Mouse (Mus musculus): ENCODE measurements around the gene Hist1h2be. TPM values are rescaled to one million over a fixed set of nuclear protein-coding genes. Genes with fewer than 3 reads are reported as not detected.
"Not testable (repeated sequence)": the region's sequence is repeated elsewhere in the genome, so short reads cannot be mapped to it uniquely, and the experiment has no call there.

Gene Hist1h2be
- polyA plus RNA-seq, 1 experiment from 2014 or later: 1.1 TPM

DNA sequence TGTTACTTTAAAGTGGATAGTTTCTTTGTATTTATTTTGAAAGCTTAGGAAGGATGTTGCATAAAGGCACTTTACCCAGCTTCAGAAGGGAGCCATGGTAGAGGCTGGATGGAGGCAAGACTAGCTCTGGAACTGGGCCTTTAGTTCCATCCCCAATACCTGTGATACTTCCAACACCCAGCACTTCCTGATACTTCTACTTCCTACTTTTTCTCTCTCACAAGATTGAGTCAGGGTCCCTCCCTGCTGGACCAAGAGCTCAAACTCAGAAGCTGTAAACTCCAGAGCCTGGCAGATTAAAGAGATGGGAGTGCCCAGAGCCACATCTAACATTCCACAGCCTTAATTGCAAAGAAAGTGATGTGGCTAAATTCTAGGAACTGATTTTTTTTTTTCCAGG, 36.6 kb downstream of the Hist1h2be start:
- Histone ChIP-seq H3K9ac (ENCODE audit: low read depth, low read length) (peak overlapping the region; percentile 14; the same call in 1 of the 2 replicates), H3K27me3 (replicated peaks; ENCODE audit: control insufficient read depth, insufficient read depth, low read length) (no peaks in the 10 kb centered on the region)
- ATAC-seq: no peak

DNA sequence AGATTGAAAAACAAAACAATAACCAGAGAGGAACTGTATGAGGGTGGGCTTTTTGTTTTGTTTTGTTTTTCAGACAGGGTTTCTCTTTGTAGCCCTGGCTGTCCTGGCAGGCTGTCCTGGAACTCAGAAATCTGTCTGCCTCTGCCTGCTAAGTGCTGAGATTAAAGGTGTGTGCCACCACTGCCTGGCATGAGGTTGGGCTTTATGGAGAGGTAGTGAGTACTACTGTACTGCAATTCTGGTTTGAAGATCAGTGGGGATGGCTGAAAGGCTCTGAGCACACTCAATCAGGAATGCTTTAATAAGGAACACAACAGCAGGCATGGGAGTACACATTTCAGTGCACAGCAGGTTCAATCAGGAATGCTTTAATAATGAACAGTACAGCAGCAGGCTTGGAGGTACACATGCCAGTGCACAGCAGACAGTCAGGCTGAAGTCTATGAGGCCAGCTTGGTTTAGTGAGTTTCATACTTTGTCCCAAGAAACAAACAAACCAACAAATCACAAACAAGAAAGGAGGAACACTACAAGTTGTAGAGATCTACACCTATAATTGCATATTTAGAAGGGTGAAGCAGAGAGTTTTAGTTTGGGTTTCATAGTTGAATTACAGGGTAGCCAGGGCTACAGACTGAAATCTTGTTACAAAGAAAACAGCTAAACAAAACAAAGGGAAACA, 37.4 kb downstream of the Hist1h2be start:
- ATAC-seq: no peak
- Histone ChIP-seq H3K9me3 (ENCODE audit: control insufficient read depth, low read length) (no peaks in the 10 kb centered on the region), H3K27ac (ENCODE audit: low read depth, low read length) (no peak overlapping the region)

More for the DNA sequence above, 36.6 kb downstream of the Hist1h2be start:
- H3K4me1 ChIP-seq (ENCODE audit: control insufficient read depth, insufficient read depth, low read depth, low read length): peaks cover 18% of the 10 kb centered on the region
- no peaks in the 10 kb centered on the region for H3K9me3 ChIP-seq (ENCODE audit: control insufficient read depth, low read length)
- H3K4me2 ChIP-seq (ENCODE audit: low read length): peak overlapping the region; percentile 66
- no peaks in the 10 kb centered on the region for H3K36me3 ChIP-seq (ENCODE audit: control insufficient read depth, insufficient read depth, low read length)
- peak overlapping the region; percentile 55 for H3K27ac ChIP-seq (ENCODE audit: low read depth, low read length)
- H3K4me3 ChIP-seq (ENCODE audit: low read length): peak overlapping the region; percentile 50

DNA sequence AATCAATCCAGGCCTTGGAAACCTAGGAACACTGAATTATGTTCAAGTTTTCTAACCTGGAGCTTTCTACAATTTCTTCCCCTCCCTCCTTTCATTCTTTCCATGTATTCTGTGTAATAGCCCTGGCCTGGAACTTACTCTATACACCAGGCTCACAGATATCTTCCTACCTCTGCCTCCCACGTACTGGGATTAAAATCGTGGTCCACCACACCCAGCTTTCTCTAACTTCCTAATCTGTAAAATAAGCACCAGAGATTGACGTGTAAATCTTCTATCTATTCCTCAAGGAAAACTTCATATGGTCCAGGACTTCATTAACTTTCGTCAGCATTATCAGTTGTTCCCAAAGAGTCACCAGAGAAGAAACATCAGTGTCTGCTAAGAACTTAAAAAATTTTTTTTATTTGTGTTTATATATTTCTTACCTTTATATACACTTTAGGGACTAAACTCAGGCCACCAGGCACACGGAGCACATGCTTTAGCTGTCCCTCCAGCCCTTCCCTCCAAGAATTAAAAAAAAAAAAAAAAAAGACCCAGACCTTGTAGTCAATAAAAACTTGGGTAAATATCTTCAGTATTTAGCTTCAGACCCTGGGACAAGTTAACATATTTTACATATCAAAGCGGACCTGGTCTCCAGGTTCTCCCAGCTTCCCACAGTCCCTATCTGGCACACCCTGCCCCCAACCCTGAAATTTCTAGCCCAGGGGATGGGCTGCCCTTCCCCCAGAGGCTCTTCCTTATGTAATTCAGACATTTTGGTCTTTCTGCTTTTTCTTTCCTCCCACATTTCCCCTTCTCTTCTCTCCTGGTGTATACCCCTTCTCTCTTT, 38.5 kb downstream of the Hist1h2be start:
- Histone ChIP-seq H3K27me3 (replicated peaks; ENCODE audit: control insufficient read depth, insufficient read depth, low read length) (no peaks in the 10 kb centered on the region), H3K4me3 (ENCODE audit: low read length) (peak overlapping the region; percentile 52), H3K4me1 (ENCODE audit: control insufficient read depth, insufficient read depth, low read depth, low read length) (peaks cover 18% of the 10 kb centered on the region), H3K27ac (ENCODE audit: low read depth, low read length) (peak overlapping the region; percentile 75; the same call in 1 of the 2 replicates), H3K36me3 (ENCODE audit: control insufficient read depth, insufficient read depth, low read length) (no peaks in the 10 kb centered on the region), H3K9ac (ENCODE audit: low read depth, low read length) (peak overlapping the region; percentile 62; the same call in 1 of the 2 replicates), H3K9me3 (ENCODE audit: control insufficient read depth, low read length) (no peaks in the 10 kb centered on the region), H3K4me2 (ENCODE audit: low read length) (peak overlapping the region; percentile 95)
- 11% methylated on average over 6 of the region's 6 CpGs for WGBS
- no peak for ATAC-seq

More for the DNA sequence above, 37.4 kb downstream of the Hist1h2be start:
- Histone ChIP-seq H3K4me3 (ENCODE audit: low read length) (no peak overlapping the region), H3K4me2 (ENCODE audit: low read length) (no peak overlapping the region), H3K27me3 (replicated peaks; ENCODE audit: control insufficient read depth, insufficient read depth, low read length) (no peaks in the 10 kb centered on the region), H3K36me3 (ENCODE audit: control insufficient read depth, insufficient read depth, low read length) (no peaks in the 10 kb centered on the region), H3K9ac (ENCODE audit: low read depth, low read length) (no peak overlapping the region), H3K4me1 (ENCODE audit: control insufficient read depth, insufficient read depth, low read depth, low read length) (peaks cover 18% of the 10 kb centered on the region)

DNA sequence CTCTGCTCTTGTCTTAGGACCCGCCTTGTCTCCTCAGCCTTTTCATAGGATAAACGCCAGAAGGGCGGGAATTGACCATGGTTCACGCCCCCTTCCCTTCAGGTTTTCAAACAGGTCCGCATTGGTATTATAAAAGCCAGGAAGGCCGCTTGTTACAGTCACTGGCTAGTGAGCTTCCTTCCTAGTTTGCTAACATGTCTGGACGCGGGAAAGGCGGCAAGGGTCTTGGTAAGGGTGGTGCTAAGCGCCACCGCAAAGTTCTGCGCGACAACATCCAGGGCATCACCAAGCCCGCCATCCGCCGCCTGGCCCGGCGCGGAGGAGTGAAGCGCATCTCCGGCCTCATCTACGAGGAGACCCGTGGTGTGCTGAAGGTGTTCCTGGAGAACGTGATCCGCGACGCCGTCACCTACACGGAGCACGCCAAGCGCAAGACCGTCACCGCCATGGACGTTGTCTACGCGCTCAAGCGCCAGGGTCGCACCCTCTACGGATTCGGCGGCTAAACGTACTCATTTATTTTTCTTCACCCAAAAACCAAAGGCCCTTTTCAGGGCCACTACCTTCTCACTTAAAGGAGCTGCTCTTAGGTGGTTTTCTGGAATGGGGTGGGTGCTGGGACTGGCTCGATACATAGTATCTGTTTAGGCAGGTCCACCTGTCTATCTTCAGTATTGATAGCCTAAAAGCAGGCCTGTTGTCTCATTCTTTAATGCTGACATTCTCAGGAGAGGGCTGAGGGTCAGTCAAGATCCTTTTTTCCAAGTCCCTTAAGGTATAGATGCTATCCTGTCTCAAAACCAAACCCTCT, 39.3 kb downstream of the Hist1h2be start, which contains the start of gene Hist1h4d:
Gene Hist1h4d (plus strand): TSS at position 191 of the 811 bp plus-strand sequence.
- H3K27me3 ChIP-seq (replicated peaks; ENCODE audit: control insufficient read depth, insufficient read depth, low read length): no peaks in the 10 kb centered on the region
- no peaks in the 10 kb centered on the region for H3K36me3 ChIP-seq (ENCODE audit: control insufficient read depth, insufficient read depth, low read length)
- no peaks in the 10 kb centered on the region for H3K9me3 ChIP-seq (ENCODE audit: control insufficient read depth, low read length)
- peak within 1 kb of the TSS; percentile 62 for H3K9ac ChIP-seq (ENCODE audit: low read depth, low read length)
- WGBS: under 1% methylated on average over 43 of the region's 43 CpGs
- peak within 1 kb of the TSS; percentile 52 for H3K4me3 ChIP-seq (ENCODE audit: low read length)
- H3K27ac ChIP-seq (ENCODE audit: low read depth, low read length): peak within 1 kb of the TSS; percentile 75
- H3K4me2 ChIP-seq (ENCODE audit: low read length): peak within 1 kb of the TSS; percentile 95
- H3K4me1 ChIP-seq (ENCODE audit: control insufficient read depth, insufficient read depth, low read depth, low read length): peaks cover 17% of the 10 kb centered on the region
- ATAC-seq: peak; percentile 94

DNA sequence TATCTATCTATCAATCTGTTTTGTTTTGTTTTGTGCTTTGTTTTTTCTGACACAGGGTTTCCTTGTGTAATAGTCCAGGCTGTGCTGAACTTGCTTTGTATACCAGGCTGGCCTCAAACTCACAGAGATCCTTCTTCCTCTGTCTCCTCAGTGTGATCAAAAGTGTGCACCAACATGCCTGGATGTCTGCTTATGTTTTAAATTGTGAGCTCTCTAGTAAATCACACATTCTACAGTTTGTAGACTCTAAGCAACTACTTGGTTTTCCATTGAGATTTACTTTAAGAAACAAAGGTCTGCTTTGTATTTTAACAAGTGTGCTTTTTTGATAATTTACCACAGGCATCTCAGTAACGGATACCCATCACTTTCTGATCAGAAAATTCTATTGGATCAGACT, 43.1 kb downstream of the Hist1h2be start:
- Histone ChIP-seq H3K4me3 (ENCODE audit: low read length) (no peak overlapping the region), H3K9ac (ENCODE audit: low read depth, low read length) (no peak overlapping the region), H3K27me3 (replicated peaks; ENCODE audit: control insufficient read depth, insufficient read depth, low read length) (no peaks in the 10 kb centered on the region), H3K4me2 (ENCODE audit: low read length) (no peak overlapping the region), H3K27ac (ENCODE audit: low read depth, low read length) (no peak overlapping the region), H3K9me3 (ENCODE audit: control insufficient read depth, low read length) (no peaks in the 10 kb centered on the region), H3K4me1 (ENCODE audit: control insufficient read depth, insufficient read depth, low read depth, low read length) (peaks cover 19% of the 10 kb centered on the region), H3K36me3 (ENCODE audit: control insufficient read depth, insufficient read depth, low read length) (no peaks in the 10 kb centered on the region)
- 100% methylated on average over 1 of the region's 1 CpGs for WGBS
- no peak for ATAC-seq

DNA sequence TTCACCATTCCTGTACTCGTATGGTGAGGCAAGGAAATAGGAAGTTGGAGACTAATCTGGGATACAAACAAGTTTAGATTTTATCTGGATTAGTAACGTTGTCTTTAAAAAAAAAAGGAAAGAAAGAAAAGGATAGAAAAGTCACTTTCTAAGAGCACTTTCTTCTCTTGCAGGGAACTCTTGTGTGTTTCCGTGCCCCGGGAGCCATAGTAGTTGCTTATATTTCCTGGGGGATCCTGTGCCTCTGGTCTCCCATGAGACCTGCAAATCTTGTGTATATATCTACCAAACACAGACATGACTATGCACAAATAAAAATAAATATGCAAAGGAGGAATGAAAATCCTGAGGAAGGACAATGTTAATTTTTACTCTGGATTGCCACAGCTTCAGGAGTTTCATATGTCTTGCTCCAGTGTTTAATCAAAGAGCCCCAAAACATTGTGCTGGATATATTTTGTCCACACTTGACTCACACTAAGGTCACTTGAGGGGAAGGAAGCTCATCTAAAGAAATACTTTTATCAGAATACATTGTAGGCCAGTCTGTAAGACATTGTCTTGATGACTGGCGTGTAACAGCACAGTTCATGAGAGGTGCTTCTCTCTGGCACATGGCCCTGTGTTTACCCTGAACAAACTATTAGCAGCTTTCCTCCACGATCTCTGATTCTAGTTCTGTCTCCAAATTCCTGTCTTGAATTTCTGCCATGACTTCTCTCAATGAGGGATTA, 43.9 kb downstream of the Hist1h2be start:
- Histone ChIP-seq H3K4me1 (ENCODE audit: control insufficient read depth, insufficient read depth, low read depth, low read length) (peaks cover 21% of the 10 kb centered on the region), H3K4me2 (ENCODE audit: low read length) (peak overlapping the region; percentile 71), H3K9me3 (ENCODE audit: control insufficient read depth, low read length) (no peaks in the 10 kb centered on the region), H3K36me3 (ENCODE audit: control insufficient read depth, insufficient read depth, low read length) (no peaks in the 10 kb centered on the region), H3K4me3 (ENCODE audit: low read length) (no peak overlapping the region), H3K27me3 (replicated peaks; ENCODE audit: control insufficient read depth, insufficient read depth, low read length) (no peaks in the 10 kb centered on the region), H3K27ac (ENCODE audit: low read depth, low read length) (peak overlapping the region; percentile 23; the same call in 1 of the 2 replicates), H3K9ac (ENCODE audit: low read depth, low read length) (no peak overlapping the region)
- no peak for ATAC-seq
- 52% methylated on average over 6 of the region's 6 CpGs for whole genome bisulfite sequencing

DNA sequence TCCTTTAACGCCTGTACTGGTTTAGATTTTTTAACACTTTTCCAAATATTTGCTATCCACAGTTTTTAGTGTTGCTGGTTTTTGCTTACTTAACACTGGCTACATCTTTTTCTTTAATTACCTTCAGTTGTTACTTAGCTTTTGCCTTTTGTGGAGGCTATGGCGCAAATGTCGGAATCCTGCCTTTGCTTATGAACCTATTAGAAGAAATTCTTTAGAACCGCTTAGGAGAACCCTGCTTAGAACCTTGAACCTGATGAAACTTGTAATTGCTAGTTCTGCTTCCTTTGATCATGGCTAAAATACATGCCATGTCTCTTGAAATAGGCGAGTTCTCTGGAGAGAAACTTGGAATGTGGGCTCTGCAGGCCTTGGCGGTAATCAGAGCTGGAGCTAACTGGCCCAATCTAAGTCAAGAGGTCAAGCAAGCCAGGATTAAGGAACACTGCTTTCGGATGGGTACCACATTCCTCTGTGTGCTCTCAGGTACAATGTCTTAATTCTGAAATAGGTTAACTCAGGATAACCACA, 44.5 kb downstream of the Hist1h2be start:
- WGBS: 6% methylated on average over 7 of the region's 7 CpGs
- Histone ChIP-seq H3K4me1 (ENCODE audit: control insufficient read depth, insufficient read depth, low read depth, low read length) (peaks cover 21% of the 10 kb centered on the region), H3K27ac (ENCODE audit: low read depth, low read length) (peak overlapping the region; percentile 71), H3K4me2 (ENCODE audit: low read length) (peak overlapping the region; percentile 71), H3K4me3 (ENCODE audit: low read length) (peak overlapping the region; percentile 42), H3K9ac (ENCODE audit: low read depth, low read length) (peak overlapping the region; percentile 59; the same call in 1 of the 2 replicates), H3K27me3 (replicated peaks; ENCODE audit: control insufficient read depth, insufficient read depth, low read length) (no peaks in the 10 kb centered on the region), H3K9me3 (ENCODE audit: control insufficient read depth, low read length) (no peaks in the 10 kb centered on the region), H3K36me3 (ENCODE audit: control insufficient read depth, insufficient read depth, low read length) (no peaks in the 10 kb centered on the region)
- ATAC-seq: no peak

DNA sequence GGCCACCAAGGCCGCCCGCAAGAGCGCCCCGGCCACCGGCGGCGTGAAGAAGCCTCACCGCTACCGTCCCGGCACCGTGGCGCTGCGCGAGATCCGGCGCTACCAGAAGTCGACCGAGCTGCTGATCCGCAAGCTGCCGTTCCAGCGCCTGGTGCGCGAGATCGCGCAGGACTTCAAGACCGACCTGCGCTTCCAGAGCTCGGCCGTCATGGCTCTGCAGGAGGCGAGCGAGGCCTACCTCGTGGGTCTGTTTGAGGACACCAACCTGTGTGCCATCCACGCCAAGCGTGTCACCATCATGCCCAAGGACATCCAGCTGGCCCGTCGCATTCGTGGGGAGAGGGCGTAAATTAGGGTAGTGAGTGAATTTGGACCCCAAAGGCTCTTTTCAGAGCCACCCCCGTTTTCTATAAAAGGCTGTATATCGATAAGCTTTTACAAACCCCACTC, 45.0 kb downstream of the Hist1h2be start:
- not testable (repeated sequence) for ATAC-seq; H3K36me3 ChIP-seq (ENCODE audit: control insufficient read depth, insufficient read depth, low read length); H3K9me3 ChIP-seq (ENCODE audit: control insufficient read depth, low read length); H3K27me3 ChIP-seq (replicated peaks; ENCODE audit: control insufficient read depth, insufficient read depth, low read length)
- Histone ChIP-seq H3K4me3 (ENCODE audit: low read length) (peak overlapping the region; percentile 42), H3K27ac (ENCODE audit: low read depth, low read length) (peak overlapping the region; percentile 71), H3K9ac (ENCODE audit: low read depth, low read length) (peak overlapping the region; percentile 59), H3K4me2 (ENCODE audit: low read length) (peak overlapping the region; percentile 71), H3K4me1 (ENCODE audit: control insufficient read depth, insufficient read depth, low read depth, low read length) (peaks cover 21% of the 10 kb centered on the region)
- WGBS: 1% methylated on average over 8 of the region's 40 CpGs

Data from hindbrain, embryonic 16.5 days (tissue).